Mouse (Mus musculus) MN1 (cell line): ENCODE results near the gene Gm45713.
"Not testable (repeated sequence)": the region's sequence is repeated elsewhere in the genome, so short reads cannot be mapped to it uniquely, and the experiment has no call there.

ENCODE experiments used
- DNase-seq: peaks from one replicate; pipeline ENCODE4 v3.0.0-alpha.2; 2016; ENCODE audit warnings: low spot score

Gm45713 gene

DNA sequence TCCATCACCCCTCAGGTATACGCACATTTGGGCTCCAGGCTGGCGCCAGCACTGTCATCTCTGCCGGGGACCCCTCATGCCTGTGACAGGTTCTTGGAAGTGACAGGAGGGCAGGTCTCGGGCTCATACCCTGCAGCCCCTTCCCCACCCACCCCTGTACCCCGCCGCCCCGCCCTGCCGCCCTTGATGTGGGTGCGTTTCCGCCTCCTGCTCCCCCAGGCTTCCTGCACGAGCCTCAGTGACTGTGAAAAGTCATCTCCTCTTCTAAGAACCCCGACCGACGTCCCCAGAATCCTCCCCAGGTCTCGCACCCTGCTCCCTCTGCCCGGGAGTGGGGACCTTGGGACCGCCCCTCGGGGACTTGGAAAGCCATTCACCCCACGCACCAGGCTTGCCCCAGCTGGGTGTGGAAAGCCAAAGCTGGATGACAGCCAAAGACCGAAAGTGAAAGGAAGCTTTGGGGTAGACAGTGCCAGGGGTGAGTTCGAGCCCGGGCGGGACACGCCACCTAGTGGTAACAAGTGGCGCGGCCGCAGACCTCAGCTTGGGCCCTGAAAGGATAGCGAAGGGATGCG, at the start of gene Gm45713, which contains the start of gene Flt3l:
Gm45713 (minus strand) TSS at position 239 of the 575 bp plus-strand sequence.
Flt3l (minus strand) TSS at position 440 of the 575 bp plus-strand sequence.
- DNase-seq, result peak; percentile 90

DNA sequence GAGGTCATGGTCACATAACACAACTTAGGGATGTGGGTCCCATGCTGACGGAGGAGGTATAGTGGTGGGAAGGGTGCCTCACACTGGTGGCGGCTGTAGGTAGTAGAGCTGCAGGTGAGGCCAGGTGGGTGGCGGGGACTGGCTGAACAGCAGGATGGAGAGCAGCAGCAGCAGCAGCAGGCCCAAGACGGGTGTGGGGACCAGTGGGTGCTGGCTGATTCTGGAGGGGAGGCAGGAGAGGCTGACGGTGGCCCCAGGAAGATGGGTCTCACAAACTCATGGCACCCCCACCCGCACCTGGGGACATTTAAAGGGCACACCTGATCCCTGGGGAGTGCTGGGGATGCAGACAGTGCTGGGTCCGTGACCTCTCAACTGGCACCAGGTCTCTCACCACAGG, 47.6 kb upstream of the Gm45713 start:
- no peak for DNase-seq

DNA sequence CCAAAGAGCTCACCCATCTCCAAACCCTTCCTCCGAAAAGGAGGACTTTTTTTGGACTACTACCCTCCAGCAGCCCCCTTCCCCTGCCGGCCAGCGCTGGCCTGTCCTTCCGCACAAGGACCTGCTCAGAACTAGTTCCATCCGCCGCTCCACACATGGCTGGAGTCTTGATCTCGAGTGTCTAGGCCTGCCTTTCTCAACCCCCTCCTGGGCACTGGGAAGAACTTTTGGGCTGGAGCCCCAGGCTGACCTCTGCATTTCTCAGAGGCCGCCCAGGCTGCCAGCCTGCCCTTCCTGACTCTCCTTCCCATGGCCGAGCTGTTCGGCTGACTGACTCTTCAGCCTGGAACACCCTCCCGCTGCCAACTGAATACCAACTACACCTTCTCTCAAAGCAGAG, 46.6 kb upstream of the Gm45713 start:
- no peak for DNase-seq

DNA sequence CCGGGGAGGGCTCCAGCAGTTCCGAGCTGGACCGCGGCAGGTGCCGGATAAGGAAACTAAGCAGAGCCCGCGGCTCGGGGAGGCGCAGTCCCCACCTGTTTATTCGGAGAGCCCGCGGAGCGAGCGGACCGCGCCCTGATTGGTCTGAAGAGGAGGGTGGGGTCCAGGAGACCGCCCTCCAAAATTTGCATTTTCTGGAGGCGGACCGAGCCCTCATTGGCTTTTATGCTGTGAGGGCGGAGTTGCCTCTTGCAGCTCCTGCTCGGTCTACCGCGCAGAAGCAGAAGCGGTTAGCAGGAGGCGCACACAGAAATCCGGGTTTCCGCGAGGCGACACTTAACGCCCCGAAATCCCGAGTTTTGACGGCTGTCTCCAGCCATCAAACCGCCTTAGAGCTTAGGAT, 46.2 kb upstream of the Gm45713 start:
- peak; percentile 94 for DNase-seq

DNA sequence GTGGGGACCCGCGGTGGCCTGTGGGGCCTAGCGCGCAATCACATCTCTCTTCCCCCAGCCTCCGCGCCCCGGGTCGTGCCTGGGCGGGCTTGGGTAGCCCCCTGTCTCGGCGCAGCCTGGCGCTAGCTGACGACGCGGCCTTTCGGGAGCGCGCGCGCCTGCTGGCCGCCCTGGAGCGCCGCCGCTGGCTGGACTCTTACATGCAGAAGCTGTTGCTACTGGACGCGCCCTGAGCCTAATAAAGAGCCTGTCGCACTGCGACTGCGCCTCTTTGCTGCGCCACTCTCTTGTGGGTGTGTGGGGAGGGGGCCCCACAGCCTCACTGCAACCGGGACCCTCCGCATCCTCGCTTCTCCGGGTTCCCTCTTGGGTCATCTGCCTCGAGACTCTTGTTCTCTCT, 45.5 kb upstream of the Gm45713 start:
- DNase-seq, result peak; percentile 63

DNA sequence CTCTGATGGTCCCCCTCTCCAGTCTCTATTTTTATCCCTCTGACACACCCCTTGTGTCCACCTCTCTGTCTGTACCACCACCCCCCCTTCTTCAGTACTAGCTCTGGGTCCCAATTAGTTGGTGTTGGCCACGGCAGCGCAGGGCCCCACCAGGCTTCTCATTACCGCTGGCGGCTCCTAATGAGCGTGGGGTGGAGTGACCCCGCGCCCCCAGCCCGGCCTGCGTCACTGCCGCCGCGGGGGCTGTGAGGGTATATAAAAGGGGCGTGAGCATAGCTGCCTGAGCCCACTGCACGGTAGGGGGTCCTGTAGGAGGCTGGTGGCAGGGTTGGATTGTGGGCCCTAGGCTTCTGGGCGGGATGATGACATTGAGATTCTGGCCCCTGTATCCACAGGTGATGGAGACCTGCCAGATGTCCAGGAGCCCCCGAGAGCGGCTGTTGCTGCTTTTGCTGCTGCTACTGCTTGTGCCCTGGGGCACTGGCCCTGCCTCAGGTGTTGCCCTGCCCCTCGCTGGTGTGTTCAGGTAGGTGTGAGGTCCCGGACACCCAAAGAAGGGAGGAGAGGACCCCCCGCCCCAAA, 45.0 kb upstream of the Gm45713 start, which contains the start of gene Pth2:
Pth2 (plus strand) TSS at position 100 of the 582 bp plus-strand sequence.
- DNase-seq, result no peak

DNA sequence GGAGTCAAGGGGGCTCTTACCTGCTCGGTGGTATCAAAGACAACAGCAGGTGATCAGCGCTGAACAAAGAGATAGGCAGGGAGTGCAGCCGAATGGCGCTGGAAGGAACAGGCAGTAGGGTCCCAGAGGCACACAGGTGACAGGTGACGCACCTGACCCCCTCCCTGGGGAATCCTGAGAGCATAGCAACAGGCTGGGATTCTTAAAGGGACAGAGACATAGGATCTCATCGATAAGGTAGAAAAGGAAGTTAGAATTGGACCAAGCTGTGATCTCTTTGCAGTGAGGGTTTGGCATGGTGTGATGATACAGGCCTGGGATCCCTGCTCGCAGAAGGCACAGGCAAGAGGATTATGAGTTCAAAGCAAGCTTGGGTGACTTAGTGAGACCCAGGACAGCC, 43.4 kb upstream of the Gm45713 start, which contains the start of gene Gfy:
Gfy (minus strand) TSS at position 101 of the 400 bp plus-strand sequence.
- no peak for DNase-seq

DNA sequence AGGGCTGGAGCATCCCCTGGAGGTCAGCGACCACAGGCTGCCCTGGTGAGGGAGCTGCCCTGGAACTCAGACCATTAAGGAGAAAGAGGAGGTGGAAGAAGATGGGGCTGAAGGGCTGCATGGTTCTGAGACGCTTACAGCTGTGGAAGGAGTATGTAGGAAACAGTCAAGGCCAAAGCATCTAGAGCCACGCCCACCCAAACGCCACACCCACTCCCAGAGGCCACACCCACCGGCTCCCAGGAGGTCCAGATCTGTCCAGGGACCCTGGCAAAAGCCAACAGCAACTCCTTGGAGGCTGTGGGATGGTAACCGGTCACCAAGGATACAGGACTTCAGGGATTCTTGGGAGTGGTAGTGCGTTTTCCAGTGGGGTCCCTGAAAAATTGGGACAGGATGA, 42.5 kb upstream of the Gm45713 start:
- no peak for DNase-seq

DNA sequence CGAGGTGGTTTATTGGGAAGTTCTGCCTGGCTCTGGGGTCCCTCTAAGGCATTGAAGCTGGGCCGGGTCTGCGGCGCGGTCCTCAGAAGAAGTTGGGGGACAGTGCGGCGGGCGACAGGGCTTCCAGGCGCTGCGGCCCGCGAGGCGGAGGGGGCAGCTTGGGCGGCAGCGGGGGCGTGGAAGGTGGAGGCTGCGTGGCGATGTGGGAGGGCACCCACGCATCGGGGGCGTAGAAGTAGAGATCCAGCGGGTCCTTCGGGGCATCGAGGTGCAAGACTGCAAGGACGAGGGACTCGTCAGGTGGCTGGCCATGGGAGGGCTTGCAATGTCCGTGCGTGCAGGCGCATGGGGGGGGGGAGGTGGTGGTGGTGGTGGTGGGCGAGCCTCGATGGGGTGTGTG, 40.3 kb upstream of the Gm45713 start:
- DNase-seq, result no peak

DNA sequence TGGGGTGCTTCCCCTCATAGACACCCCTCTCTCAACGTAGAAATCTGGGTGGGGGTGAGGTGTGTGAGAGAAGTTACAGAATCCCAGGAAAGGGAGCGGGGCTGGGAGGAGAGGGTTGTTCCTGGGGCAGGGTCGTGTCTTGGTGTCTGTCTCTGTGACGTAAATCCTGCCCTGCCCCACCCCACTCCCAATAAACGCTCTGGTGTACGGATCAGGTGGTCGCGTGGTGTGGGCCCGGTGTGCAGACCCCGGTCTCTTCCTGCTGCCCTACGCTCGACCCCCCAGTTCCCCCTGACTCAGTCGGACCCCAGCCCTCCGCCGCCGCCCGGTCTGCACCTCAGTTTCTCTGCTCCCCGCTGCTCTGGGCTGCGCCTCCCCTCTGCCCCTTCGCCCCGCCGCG, 39.9 kb upstream of the Gm45713 start:
- no peak for DNase-seq

DNA sequence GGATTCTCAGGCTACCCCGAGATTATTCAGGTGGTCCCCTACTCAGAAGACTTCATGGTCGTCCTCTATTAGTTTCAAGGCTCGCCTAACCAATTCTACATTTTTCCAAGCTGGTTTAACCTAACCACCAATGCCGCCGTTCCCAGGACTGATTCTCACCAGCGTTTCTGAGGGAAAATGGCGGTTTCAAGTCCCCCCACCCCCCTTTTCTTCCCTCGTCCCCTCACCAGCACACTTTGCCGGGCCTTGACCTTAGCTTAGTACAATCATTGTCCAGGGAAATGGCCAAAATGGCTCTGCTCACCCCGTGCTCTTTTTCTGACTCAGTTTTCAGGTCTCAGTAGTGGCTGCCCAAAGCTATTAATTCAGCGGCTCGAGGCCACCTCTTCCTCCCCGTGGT, 39.4 kb upstream of the Gm45713 start:
- DNase-seq, result no peak

DNA sequence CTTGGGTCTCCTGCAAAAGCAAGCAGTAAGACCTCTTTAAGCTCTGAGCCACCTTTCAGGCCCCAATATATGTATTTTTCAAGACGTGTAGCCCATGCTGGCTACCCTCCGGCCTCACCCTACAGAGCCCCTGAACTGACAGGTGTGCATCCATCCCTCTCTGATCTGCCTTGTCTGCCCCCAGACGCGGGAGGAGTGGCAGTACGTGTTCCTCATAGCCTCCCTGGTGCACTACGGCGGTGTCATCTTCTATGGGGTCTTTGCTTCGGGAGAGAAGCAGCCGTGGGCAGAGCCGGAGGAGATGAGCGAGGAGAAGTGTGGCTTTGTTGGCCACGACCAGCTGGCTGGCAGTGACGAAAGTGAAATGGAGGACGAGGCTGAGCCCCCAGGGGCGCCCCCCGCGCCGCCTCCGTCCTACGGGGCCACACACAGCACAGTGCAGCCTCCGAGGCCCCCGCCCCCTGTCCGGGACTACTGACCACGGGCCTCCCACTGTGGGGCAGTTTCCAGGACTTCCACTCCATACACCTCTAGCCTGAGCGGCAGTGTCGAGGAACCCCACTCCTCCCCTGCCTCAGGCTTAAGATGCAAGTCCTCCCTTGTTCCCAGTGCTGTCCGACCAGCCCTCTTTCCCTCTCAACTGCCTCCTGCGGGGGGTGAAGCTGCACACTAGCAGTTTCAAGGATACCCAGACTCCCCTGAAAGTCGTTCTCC, 38.7 kb upstream of the Gm45713 start:
- no peak for DNase-seq

DNA sequence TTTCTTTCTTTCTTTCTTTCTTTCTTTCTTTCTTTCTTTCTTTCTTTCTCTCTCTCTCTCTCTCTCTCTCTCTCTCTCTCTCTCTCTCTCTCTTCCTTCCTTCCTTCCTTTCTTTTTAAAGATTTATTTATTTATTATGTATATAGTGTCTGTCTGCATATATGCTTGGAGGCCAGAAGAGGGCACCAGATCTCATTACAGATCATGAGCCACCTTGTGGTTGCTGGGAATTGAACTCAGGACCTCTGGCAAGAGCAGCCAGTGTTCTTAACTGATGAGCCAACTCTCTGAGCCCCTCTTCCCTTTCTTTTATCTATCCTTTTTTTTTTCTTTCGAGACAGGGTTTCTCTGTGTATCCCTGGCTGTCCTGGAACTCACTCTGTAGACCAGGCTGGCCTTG, 37.7 kb upstream of the Gm45713 start:
- DNase-seq, result not testable (repeated sequence)

DNA sequence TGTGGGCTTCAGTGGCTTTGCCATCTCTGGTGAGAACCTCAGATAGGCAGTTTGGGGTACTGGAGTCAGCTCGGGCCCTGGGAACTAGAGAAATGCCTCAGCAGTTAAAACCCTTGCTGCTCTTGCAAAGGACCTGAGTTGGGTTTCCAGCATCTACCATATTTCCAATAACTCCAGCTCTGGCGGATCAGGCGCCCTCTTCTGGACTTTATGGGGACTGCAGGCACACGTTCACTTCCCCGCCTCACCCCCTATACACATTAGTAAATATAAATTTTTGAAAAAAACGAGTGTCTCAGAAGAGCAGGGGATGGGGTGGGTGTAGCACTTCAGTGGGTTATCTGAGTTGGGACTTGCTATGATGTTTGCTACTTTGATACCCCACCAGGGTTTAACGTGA, 36.9 kb upstream of the Gm45713 start:
- DNase-seq, result no peak

DNA sequence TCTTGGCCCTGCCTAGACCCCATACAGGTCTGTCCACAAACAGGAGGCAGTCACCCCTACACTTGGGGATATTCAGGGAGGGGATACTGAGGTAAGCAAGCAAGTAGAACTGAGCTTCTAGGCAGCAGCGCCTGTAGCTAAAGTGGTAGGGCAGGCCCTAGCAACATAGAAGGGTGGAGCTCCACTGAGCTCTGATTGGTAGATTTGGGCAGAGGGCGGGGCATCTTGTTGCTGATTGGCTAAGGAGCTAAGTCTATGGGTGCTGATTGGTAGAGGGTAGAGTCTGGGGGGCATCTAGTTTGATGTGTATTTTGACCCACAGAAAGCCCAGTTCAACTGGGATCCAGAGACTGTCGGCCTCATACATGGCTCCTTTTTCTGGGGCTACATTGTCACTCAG, 33.5 kb upstream of the Gm45713 start:
- DNase-seq, result no peak

DNA sequence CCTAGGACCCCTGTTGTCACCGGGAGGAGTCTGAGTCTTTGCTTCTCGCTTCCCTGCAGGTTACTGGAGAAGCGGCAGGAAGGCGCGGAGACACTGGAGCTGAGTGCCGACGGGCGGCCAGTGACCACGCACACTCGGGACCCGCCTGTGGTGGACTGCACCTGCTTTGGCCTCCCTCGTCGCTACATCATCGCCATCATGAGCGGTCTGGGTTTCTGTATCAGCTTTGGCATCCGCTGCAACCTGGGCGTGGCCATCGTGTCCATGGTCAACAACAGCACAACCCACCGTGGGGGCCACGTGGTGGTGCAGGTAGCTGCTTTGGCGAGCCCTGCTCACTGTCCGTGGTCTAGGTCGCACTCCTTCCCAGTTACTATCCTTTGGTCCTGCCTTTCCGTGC, 32.6 kb upstream of the Gm45713 start:
- no peak for DNase-seq

DNA sequence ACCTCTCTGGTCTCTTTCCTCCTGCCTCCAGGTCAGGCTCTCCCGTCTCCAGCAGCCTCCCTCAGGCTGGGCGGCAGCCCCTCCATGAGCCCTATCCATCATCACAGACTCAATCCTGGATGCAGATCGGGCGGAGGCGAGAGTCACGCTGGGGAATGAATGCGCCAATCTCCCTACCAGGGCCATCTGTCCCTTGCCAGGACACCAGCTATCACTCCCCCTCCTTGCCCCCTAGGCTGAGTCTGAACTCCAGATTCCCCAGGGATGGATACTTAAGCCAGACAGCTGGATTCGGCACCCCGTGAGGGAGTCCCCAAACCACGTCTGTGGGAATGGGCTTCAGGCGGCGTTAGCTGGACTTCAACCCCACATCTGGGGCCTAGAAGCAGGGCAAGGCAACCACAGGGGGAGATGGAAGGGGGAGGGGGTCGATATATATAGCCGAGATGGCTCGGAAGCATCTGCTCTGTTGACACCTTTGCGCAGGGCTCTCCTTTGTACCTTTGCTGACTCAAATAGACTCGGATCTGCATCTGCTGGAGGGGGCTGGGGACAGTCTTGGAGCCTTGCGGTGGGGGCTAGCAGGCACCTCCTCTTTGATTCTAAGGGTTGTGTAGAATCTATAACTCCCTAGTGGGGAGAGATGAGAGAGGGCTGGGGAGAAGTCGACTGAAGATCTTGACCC, 31.9 kb upstream of the Gm45713 start:
- DNase-seq, result no peak

DNA sequence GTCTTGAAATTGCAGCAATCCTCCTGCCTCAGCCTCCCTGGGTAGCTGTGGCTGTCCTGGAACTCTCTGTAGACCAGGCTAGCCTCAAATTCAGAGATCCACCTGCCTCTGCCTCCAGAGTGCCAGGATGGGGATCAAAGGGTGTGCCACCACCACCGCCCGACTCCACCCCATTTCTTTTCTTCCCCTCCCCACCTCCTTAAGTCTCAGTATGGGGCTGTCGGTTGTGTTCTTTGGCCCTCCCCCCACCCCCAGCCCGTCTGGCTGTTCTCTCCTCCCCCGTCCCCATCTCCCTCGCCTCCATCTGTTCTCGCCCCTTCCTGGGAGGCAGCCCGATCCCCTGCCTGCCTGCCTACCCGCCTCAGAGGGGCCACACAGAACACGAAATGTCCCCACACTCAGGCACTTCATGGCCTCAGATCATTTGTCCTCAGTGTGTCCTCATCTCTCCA, 30.9 kb upstream of the Gm45713 start:
- DNase-seq, result no peak

DNA sequence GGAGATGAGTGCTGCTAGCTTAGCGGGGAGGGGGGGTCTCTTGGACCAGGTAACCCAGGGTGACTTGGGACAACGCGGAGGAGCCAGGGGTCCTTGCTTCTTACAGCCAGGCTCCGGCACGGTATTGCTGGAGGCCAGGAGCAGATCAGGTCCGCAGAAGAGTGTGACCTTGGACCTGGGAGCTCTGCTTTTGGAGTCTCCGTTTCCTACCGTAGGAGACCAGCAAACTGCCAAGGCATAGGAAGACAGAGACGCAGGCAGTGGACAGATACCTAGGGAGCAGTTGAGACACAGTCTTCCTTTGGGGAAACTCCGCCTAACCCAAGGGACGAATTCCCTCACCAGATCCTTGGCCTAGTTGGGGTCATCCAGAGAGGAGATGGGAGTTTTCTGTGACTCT, 29.7 kb upstream of the Gm45713 start:
- no peak for DNase-seq

DNA sequence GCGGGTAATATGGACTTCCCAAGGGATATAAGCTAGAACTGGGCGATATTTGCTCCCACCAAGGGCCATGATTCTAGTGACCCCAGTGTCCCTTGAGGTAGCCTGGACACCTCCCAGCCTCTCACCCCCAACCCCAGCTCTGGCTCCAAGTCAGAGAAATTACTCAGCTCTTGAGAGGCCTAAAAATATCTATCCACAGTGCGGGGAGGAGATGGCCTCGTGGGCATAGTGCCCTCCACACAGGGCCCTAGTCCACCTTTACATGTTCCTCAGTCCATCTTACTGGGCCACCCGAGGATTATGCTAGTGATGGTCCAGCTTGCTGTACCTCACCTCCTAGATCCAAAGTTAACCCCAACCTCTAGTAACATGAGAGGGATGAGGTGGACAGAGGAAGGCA, 28.8 kb upstream of the Gm45713 start:
- no peak for DNase-seq

DNA sequence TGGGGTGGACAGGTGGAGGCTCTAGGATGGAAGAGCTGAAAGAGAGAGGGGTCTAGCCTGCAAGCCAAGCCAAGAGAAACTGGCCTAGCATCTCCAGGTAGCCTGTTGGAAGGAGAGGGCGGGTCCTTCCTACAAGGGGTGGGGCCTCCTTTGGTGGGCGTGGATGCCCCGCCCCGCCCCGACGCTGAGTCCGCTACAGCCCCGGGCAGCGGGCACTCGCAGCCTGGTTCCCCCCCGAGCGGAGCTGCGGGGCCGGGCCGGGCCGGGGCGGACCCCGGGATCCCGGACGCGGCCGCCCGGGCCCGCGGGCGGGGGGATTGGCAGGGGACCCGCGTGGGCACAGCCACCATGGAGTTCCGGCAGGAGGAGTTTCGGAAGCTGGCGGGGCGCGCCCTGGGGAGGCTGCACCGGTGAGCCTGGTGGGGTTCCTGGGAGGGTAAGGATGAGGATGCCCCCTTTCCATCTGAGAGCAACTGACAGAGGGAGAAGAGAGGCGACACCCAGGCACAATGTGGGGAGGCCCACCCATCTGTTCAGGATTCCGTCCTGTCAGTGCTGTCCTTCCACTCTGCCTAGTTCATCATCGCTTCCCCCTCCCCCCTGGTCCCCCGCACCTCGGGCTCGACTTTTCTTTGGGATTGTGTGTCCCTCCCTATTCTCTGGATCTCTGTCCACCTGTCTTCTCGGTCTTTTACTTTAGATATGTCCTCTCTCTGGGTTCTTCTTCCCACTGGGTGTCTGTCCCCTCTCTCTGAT, 27.9 kb upstream of the Gm45713 start, which contains the start of gene Slc17a7:
Slc17a7 (plus strand) TSS at position 215 of the 756 bp plus-strand sequence.
- peak; percentile 35 for DNase-seq
